Mouse (Mus musculus) large intestine, adult 2 months (tissue): ENCODE results near the gene Lyar. TPM values are rescaled to one million over a fixed set of nuclear protein-coding genes. Genes with fewer than 3 reads are reported as not detected.

Source experiments
- DNase-seq: peaks from one replicate; pipeline ENCODE4 v3.0.0-alpha.2; 2012; ENCODE audit warnings: low read depth, low spot score
- whole genome bisulfite sequencing: fragments of 180-500 bp; shearing (Covaris S2); methylation state at CpG from one replicate; pipeline ENCODE4 v1.1.7; 2018; 5-methylcytosine and 5-hydroxymethylcytosine counted together
- polyA plus RNA-seq: library from polyadenylated mRNA; depleted of rRNA; stranded (reverse); fragments of >200 nt; gene quantifications from 2 replicates; pipeline ENCODE4 v1.2.3, GENCODE M21; 2012; rRNA removed

Gene Lyar
- polyA plus RNA-seq, 1 experiment = 3.8 TPM

- DNase-seq = no peak
- 82% methylated on average over 6 of the region's 6 CpGs for WGBS
Measured at GRCm38 (mm10) chr5:38241966-38242365, 21.7 kb downstream of the Lyar start.

DNA sequence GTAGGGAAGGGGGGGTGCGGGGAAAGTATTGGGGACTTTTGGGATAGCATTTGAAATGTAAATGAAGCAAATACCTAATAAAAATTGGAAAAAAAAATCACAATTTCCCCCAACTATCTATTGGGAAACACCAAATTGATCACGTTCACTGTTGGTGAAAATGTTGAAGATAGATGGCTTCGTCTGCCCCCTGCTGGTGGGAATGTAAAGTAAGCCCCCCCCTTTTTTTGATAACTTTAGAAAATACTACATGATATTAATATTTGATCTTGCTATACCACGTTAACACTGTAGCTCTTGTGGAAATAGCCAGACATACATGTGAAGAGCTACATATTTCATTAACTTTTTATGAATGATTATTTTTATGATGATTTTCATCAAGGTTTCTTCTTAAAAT lies 34.9 kb downstream of the Lyar start:
- DNase-seq = no peak
- 33% methylated on average over 4 of the region's 4 CpGs for WGBS

- no peak for DNase-seq
- WGBS = 73% methylated on average over 3 of the region's 3 CpGs
Measured at GRCm38 (mm10) chr5:38255644-38256043, 35.4 kb downstream of the Lyar start.

DNA sequence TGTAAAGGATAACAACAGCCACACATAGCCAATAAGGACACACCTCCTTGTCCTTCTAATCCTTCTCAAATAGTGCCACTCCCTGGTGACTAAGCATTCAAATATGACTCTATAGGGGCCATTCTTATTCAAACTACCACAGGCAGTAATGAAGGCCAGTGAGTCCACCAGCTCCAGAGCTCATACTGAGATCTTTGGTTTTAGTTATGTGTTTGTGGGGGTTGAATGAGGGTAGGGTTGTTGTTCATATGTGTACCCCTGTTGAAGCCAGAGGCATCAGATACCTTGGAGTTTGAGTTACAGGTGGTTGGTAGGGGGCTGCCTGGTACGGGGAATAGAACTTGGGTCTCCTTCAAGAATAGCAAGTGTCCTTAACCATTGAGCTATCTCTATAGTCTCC lies 36.3 kb downstream of the Lyar start:
- no peak for DNase-seq
- whole genome bisulfite sequencing = 90% methylated on average over 1 of the region's 1 CpGs

DNA sequence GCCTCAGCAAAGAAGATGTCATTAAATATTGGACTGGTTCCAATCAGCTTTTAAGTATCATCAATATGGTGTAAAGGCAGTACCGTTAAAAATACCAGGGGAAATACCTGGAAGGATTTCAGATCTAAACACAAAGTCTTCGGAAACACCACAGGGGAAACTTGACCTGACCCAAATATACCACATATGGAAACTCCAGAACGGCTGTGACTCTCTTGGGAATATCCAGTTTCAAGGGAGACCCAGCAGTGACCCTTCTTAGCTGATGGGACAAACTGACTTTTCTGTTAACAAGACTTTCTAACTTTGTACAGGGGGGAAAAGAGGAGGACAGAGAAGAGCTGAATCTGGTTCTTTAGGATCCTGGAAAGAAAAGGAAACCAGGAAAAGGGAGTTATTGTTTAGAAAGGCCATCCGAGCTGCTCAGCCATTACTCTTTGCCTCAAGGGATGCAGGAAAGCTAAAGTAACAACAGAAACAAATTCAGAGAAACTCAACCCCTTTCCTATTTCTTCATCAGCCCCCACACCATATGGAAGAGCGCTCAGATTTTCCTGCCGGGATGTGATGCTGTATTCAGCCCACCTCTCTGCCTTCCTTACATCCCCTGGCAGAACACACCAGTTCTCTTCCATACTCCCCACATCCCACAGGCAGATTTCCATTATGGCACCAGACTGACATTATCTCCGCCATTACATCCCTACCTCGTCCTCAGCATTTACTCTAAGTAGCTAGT lies 37.9 kb downstream of the Lyar start:
- no peak for DNase-seq
- WGBS = 85% methylated on average over 8 of the region's 8 CpGs

DNA sequence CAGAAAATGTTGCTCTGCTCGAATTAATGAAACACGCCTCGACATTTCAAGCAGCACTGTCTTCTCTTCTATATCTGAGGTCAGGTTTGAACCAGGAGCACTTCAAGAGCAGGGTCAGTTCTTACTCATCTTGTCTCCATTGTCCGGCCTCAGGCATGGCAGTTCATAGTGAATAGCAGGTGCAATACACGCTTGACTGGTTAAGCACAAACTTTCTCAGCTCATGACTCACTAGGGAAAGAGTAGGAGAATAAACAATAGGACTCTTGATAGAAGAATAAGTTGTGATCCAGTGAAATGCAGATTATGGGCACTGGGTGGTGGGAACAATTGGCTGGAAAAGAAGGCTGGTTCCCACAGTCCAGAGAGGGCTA lies 38.5 kb downstream of the Lyar start:
- 91% methylated on average over 5 of the region's 5 CpGs for WGBS
- no peak for DNase-seq

GRCm38 (mm10) chr5:38259455-38260106 lies 39.3 kb downstream of the Lyar start:
- WGBS = 36% methylated on average over 9 of the region's 9 CpGs

DNA sequence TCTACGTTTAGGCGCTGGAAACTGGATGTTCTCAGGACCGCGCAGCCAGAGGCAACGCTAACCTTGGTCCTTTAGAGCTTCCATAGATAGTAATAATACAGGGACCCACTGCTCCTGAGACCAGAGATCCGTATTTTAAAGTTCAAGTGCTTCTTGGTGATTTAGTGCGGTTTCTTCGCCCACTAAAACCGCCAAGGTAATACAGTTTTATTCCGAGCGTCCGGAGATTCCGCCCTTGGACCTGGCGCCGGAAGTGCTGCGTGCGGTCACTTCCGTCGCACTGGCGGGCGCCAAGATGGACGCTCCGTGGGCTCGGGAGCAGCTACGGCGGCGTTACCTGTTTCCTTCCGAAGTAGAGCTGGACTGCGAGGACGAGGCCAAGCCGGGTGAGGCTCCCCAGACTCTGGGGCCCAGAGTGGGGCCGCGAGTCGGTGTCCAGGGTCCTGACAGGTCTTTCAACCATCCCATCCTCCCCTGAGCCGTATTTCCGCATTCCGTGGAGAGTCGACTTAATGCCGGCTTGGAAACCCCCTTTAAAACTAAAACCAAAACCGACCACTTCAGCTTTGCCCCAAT lies 39.9 kb downstream of the Lyar start, which contains the start of gene Tmem128:
Gene Tmem128, plus strand, starts transcription at position 79 of the 576 bp plus-strand sequence.
- DNase-seq = peak; percentile 29
- under 1% methylated on average over 40 of the region's 40 CpGs for WGBS

More at GRCm38 (mm10) chr5:38259455-38260106, 39.3 kb downstream of the Lyar start:
- no peak for DNase-seq

DNA sequence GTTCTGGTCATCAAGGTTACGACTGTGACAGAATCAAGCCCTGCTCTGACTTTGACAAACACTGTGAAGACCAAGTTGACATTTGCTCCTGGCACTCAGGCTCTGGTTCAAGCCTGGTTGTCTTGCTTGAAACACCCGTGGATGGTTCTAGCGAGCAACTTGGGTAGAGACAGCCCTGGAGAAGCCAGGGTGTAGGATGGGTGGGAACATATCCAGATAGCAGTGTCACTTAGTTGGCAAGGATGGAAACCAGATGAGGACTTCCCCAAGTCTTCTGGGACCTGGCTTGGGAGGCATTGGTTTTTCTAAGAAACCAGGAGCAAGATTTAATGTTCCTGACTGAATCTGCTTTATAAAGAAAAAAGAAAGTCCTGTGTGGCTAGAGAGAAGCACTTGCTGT lies 50.7 kb downstream of the Lyar start:
- no peak for DNase-seq
- 85% methylated on average over 3 of the region's 3 CpGs for WGBS

GRCm38 (mm10) chr5:38273831-38274230 lies 53.6 kb downstream of the Lyar start:
- DNase-seq = no peak
- WGBS = 84% methylated on average over 4 of the region's 4 CpGs

- 27% methylated on average over 4 of the region's 4 CpGs for WGBS
- DNase-seq = no peak
Measured at GRCm38 (mm10) chr5:38275771-38276170, 55.5 kb downstream of the Lyar start, which contains the start of gene Otop1. Gene Otop1, plus strand, starts transcription at chr5:38275972.

- DNase-seq = no peak
- 3% methylated on average over 19 of the region's 19 CpGs for WGBS
Measured at GRCm38 (mm10) chr5:38276451-38276850, 56.2 kb downstream of the Lyar start.

DNA sequence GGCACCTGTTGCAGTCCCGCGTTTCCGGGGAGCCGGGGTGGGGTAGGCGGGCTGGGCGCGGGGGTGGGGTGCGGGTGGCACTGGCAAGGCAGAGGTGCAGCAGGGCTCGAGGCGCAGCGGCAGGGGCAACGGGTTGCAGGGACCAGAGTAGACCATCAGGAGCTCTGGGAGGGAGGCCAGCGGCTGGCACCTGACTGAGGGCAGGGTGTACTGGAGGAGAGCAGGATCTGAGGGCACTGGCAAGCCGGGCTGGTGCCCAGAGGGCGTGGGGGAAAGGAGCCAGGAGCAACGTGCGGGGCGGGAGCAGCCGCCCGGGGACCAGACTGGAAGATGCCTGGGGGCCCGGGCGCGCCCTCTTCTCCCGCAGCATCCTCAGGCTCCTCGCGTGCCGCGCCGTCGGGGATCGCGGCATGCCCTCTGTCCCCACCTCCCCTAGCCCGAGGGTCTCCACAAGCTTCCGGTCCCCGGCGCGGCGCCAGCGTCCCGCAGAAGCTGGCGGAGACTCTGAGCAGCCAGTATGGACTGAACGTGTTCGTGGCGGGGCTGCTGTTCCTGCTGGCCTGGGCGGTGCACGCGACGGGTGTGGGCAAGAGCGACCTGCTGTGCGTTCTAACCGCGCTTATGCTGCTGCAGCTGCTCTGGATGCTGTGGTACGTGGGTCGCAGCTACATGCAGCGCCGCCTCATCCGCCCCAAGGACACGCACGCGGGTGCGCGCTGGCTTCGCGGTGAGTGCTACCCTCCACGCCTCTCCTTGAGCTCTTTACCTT lies 57.0 kb downstream of the Lyar start:
- no peak for DNase-seq
- WGBS = 3% methylated on average over 64 of the region's 65 CpGs

GRCm38 (mm10) chr5:38277936-38278600 lies 57.8 kb downstream of the Lyar start:
- 13% methylated on average over 12 of the region's 12 CpGs for whole genome bisulfite sequencing
- DNase-seq = no peak

DNA sequence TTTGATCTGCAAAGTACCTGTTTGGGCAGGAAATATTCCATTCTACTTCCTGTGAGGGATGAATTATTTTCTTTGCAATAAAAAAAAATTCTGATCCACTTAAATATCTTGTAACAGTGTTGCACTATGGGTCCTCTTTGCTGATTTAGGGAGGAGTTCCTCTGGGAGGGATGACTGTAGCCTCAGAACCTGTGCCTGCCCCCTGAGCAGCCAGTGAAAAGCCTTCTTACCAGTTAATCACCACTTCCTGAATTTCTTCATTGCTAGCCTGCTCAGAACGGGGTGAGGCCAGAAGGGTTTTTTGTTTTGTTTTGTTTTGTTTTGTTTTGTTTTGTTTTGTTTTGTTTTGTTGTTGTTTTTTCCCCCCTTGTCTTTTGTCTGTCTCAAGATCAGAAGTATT lies 59.8 kb downstream of the Lyar start:
- WGBS = 26% methylated on average over 1 of the region's 1 CpGs
- no peak for DNase-seq

Other genes with a start within 250 kb of the Lyar start
- 14.7 and 16.4 TPM in 2 replicates for gene Stx18, start 181.7 kb upstream of the Lyar start, polyA plus RNA-seq
- 7.3 and 12.3 TPM in 2 replicates for gene Nsg1, start 60.6 kb upstream of the Lyar start, polyA plus RNA-seq
- gene Zbtb49, start within 50 bp of the Lyar start, polyA plus RNA-seq = 7.0 and 9.4 TPM in 2 replicates
- 39.5 and 40.4 TPM in 2 replicates for gene Tmem128, start 39.7 kb downstream of the Lyar start, polyA plus RNA-seq
- gene Otop1, start 55.5 kb downstream of the Lyar start, polyA plus RNA-seq = 0.07 and 0.21 TPM in 2 replicates
- not detected in 2 replicates for gene Drd5, start 98.9 kb downstream of the Lyar start, polyA plus RNA-seq